Mouse (Mus musculus) stomach, embryonic 15.5 days (tissue): ENCODE measurements at regions not wholly inside any gene's neighbourhood (a gene's known extent, or its start where the extent isn't known, plus 50 kb on each side); places are given as distances from the start of the nearest gene placed in this dataset.

Source experiments
- ATAC-seq: fragments of 200-750 bp; cut with Nextera tagmentation; 2 replicates; pipeline ENCODE4 v1.8.0; 2017; ENCODE audit warnings: low read depth, moderate number of reproducible peaks, moderate TSS enrichment; ENCODE audit not compliant: insufficient read depth, low FRiP score
- H3K27ac ChIP-seq: fragments of 300-500 bp; sonication (generic); 2 replicates; pipeline ENCODE4 v1.5.1; 2015; ENCODE audit warnings: mild to moderate bottlenecking, inconsistent platforms
- H3K27me3 ChIP-seq: fragments of 300-500 bp; sonication (generic); replicated peaks from 2 replicates; pipeline ENCODE4 v1.6.1; 2015; ENCODE audit warnings: inconsistent platforms
- H3K36me3 ChIP-seq: fragments of 300-500 bp; sonication (generic); 2 replicates; pipeline ENCODE4 v1.6.1; 2015; ENCODE audit warnings: inconsistent platforms
- H3K4me1 ChIP-seq: fragments of 300-500 bp; sonication (generic); 2 replicates; pipeline ENCODE4 v1.6.1; 2015; ENCODE audit warnings: inconsistent platforms
- H3K4me2 ChIP-seq: fragments of 300-500 bp; sonication (generic); 2 replicates; pipeline ENCODE4 v1.6.1; 2015; ENCODE audit warnings: mild to moderate bottlenecking, inconsistent platforms
- H3K4me3 ChIP-seq: fragments of 300-500 bp; sonication (generic); replicated peaks from 2 replicates; pipeline ENCODE4 v1.5.1; 2015; ENCODE audit warnings: inconsistent platforms
- H3K9ac ChIP-seq: fragments of 300-500 bp; sonication (generic); 2 replicates; pipeline ENCODE4 v1.6.1; 2015; ENCODE audit warnings: inconsistent platforms
- H3K9me3 ChIP-seq: fragments of 300-500 bp; sonication (generic); 2 replicates; pipeline ENCODE4 v1.6.1; 2016; ENCODE audit warnings: inconsistent platforms
- whole genome bisulfite sequencing: fragments of 180-500 bp; shearing (Covaris S2); methylation state at CpG from one replicate; pipeline ENCODE4 v1.1.7; 2015; 5-methylcytosine and 5-hydroxymethylcytosine counted together

- H3K27me3 ChIP-seq = no peaks in the 10 kb centered on the region
- no peak overlapping the region for H3K9ac ChIP-seq
- H3K4me2 ChIP-seq = no peak overlapping the region
- H3K27ac ChIP-seq = no peak overlapping the region
- H3K36me3 ChIP-seq = no peaks in the 10 kb centered on the region
- no peaks in the 10 kb centered on the region for H3K4me1 ChIP-seq
- ATAC-seq = no peak
- H3K4me3 ChIP-seq = no peak overlapping the region
- no peaks in the 10 kb centered on the region for H3K9me3 ChIP-seq
- 34% methylated on average over 2 of the region's 2 CpGs for WGBS
Observed at GRCm38 (mm10) chr14:78420966-78421365, 113.1 kb upstream of the Tnfsf11 start.

- no peak for ATAC-seq
Observed at GRCm38 (mm10) chr14:78420176-78420575, 112.3 kb upstream of the Tnfsf11 start.

GRCm38 (mm10) chr14:78405568-78405967, 97.7 kb upstream of the Tnfsf11 start:
- no peak for ATAC-seq
- no peak overlapping the region for H3K4me2 ChIP-seq
- no peaks in the 10 kb centered on the region for H3K9me3 ChIP-seq
- no peak overlapping the region for H3K27ac ChIP-seq
- 71% methylated on average over 3 of the region's 3 CpGs for WGBS
- no peaks in the 10 kb centered on the region for H3K27me3 ChIP-seq
- no peaks in the 10 kb centered on the region for H3K4me1 ChIP-seq
- H3K9ac ChIP-seq = no peak overlapping the region
- H3K36me3 ChIP-seq = no peaks in the 10 kb centered on the region
- H3K4me3 ChIP-seq = no peak overlapping the region

More at GRCm38 (mm10) chr14:78420176-78420575, 112.3 kb upstream of the Tnfsf11 start:
- H3K4me3 ChIP-seq = no peak overlapping the region
- no peaks in the 10 kb centered on the region for H3K9me3 ChIP-seq
- H3K27ac ChIP-seq = no peak overlapping the region
- H3K9ac ChIP-seq = no peak overlapping the region
- WGBS = 76% methylated on average over 3 of the region's 3 CpGs
- H3K4me2 ChIP-seq = no peak overlapping the region
- no peaks in the 10 kb centered on the region for H3K4me1 ChIP-seq
- H3K27me3 ChIP-seq = no peaks in the 10 kb centered on the region
- H3K36me3 ChIP-seq = no peaks in the 10 kb centered on the region

GRCm38 (mm10) chr14:78397914-78398313, 90.1 kb upstream of the Tnfsf11 start:
- Histone ChIP-seq H3K4me3 (no peak overlapping the region), H3K27me3 (no peaks in the 10 kb centered on the region), H3K9ac (no peak overlapping the region), H3K4me2 (no peak overlapping the region), H3K36me3 (no peaks in the 10 kb centered on the region), H3K27ac (no peak overlapping the region), H3K9me3 (no peaks in the 10 kb centered on the region), H3K4me1 (no peaks in the 10 kb centered on the region)
- WGBS = 77% methylated on average over 2 of the region's 2 CpGs
- ATAC-seq = no peak

GRCm38 (mm10) chr14:78395631-78396030, 87.8 kb upstream of the Tnfsf11 start:
- H3K4me3 ChIP-seq = no peak overlapping the region
- WGBS = 90% methylated on average over 6 of the region's 6 CpGs
- no peaks in the 10 kb centered on the region for H3K4me1 ChIP-seq
- no peak overlapping the region for H3K4me2 ChIP-seq
- H3K9me3 ChIP-seq = no peaks in the 10 kb centered on the region
- no peaks in the 10 kb centered on the region for H3K27me3 ChIP-seq
- no peaks in the 10 kb centered on the region for H3K36me3 ChIP-seq
- ATAC-seq = no peak
- H3K9ac ChIP-seq = no peak overlapping the region
- no peak overlapping the region for H3K27ac ChIP-seq

- Histone ChIP-seq H3K4me1 (no peaks in the 10 kb centered on the region), H3K27ac (no peak overlapping the region), H3K4me3 (no peak overlapping the region), H3K9me3 (no peaks in the 10 kb centered on the region), H3K9ac (no peak overlapping the region), H3K36me3 (no peaks in the 10 kb centered on the region), H3K4me2 (no peak overlapping the region), H3K27me3 (no peaks in the 10 kb centered on the region)
- no peak for ATAC-seq
- WGBS = 50% methylated on average over 5 of the region's 5 CpGs
Observed at GRCm38 (mm10) chr14:78387011-78387410, 79.2 kb upstream of the Tnfsf11 start.

- no peak overlapping the region for H3K4me3 ChIP-seq
- ATAC-seq = no peak
- H3K27ac ChIP-seq = no peak overlapping the region
- no peaks in the 10 kb centered on the region for H3K36me3 ChIP-seq
- H3K4me2 ChIP-seq = no peak overlapping the region
- no peaks in the 10 kb centered on the region for H3K9me3 ChIP-seq
- no peak overlapping the region for H3K9ac ChIP-seq
- H3K27me3 ChIP-seq = no peaks in the 10 kb centered on the region
- no peaks in the 10 kb centered on the region for H3K4me1 ChIP-seq
- 92% methylated on average over 1 of the region's 1 CpGs for WGBS
Observed at GRCm38 (mm10) chr14:78384370-78384769, 76.5 kb upstream of the Tnfsf11 start.

- H3K9me3 ChIP-seq = no peaks in the 10 kb centered on the region
- no peak overlapping the region for H3K9ac ChIP-seq
- H3K4me2 ChIP-seq = no peak overlapping the region
- WGBS = 48% methylated on average over 8 of the region's 8 CpGs
- H3K27ac ChIP-seq = no peak overlapping the region
- ATAC-seq = 0 out of 2 replicates have a peak, but pooled peaks have one; percentile 43
- no peaks in the 10 kb centered on the region for H3K36me3 ChIP-seq
- H3K27me3 ChIP-seq = no peaks in the 10 kb centered on the region
- H3K4me3 ChIP-seq = no peak overlapping the region
- no peaks in the 10 kb centered on the region for H3K4me1 ChIP-seq
Observed at GRCm38 (mm10) chr14:78383256-78383709, 75.4 kb upstream of the Tnfsf11 start.

- H3K4me3 ChIP-seq = no peak overlapping the region
- H3K4me2 ChIP-seq = no peak overlapping the region
- H3K27ac ChIP-seq = no peak overlapping the region
- no peaks in the 10 kb centered on the region for H3K27me3 ChIP-seq
- no peak overlapping the region for H3K9ac ChIP-seq
- no peaks in the 10 kb centered on the region for H3K4me1 ChIP-seq
- H3K36me3 ChIP-seq = no peaks in the 10 kb centered on the region
- no peaks in the 10 kb centered on the region for H3K9me3 ChIP-seq
- ATAC-seq = no peak
- WGBS = 71% methylated on average over 4 of the region's 4 CpGs
Observed at GRCm38 (mm10) chr14:78380011-78380410, 72.2 kb upstream of the Tnfsf11 start.

GRCm38 (mm10) chr14:78376591-78376990, 68.7 kb upstream of the Tnfsf11 start:
- H3K9ac ChIP-seq = no peak overlapping the region
- no peaks in the 10 kb centered on the region for H3K36me3 ChIP-seq
- H3K4me2 ChIP-seq = no peak overlapping the region
- no peak overlapping the region for H3K27ac ChIP-seq
- no peak for ATAC-seq
- H3K27me3 ChIP-seq = no peaks in the 10 kb centered on the region
- H3K9me3 ChIP-seq = no peaks in the 10 kb centered on the region
- H3K4me1 ChIP-seq = no peaks in the 10 kb centered on the region
- WGBS = 71% methylated on average over 5 of the region's 5 CpGs
- no peak overlapping the region for H3K4me3 ChIP-seq

- WGBS = 80% methylated on average over 3 of the region's 3 CpGs
- ATAC-seq = no peak
- Histone ChIP-seq H3K4me1 (no peaks in the 10 kb centered on the region), H3K4me2 (no peak overlapping the region), H3K36me3 (no peaks in the 10 kb centered on the region), H3K9me3 (no peaks in the 10 kb centered on the region), H3K27ac (no peak overlapping the region), H3K4me3 (no peak overlapping the region), H3K9ac (no peak overlapping the region), H3K27me3 (no peaks in the 10 kb centered on the region)
Observed at GRCm38 (mm10) chr14:78375746-78376495, 68.1 kb upstream of the Tnfsf11 start.

- H3K9me3 ChIP-seq = no peaks in the 10 kb centered on the region
- H3K27ac ChIP-seq = no peak overlapping the region
- no peaks in the 10 kb centered on the region for H3K27me3 ChIP-seq
- no peak overlapping the region for H3K4me3 ChIP-seq
- H3K4me1 ChIP-seq = no peaks in the 10 kb centered on the region
- 75% methylated on average over 1 of the region's 1 CpGs for WGBS
- H3K36me3 ChIP-seq = no peaks in the 10 kb centered on the region
- no peak overlapping the region for H3K9ac ChIP-seq
- no peak overlapping the region for H3K4me2 ChIP-seq
- no peak for ATAC-seq
Observed at GRCm38 (mm10) chr14:78372102-78372501, 64.3 kb upstream of the Tnfsf11 start.

GRCm38 (mm10) chr14:78368881-78369280, 61.0 kb upstream of the Tnfsf11 start:
- no peak for ATAC-seq
- Histone ChIP-seq H3K4me2 (no peak overlapping the region), H3K36me3 (no peaks in the 10 kb centered on the region)

More at GRCm38 (mm10) chr14:78368881-78369280, 61.0 kb upstream of the Tnfsf11 start:
- Histone ChIP-seq H3K27ac (no peak overlapping the region), H3K4me1 (no peaks in the 10 kb centered on the region), H3K9me3 (no peaks in the 10 kb centered on the region), H3K9ac (no peak overlapping the region), H3K4me3 (no peak overlapping the region), H3K27me3 (no peaks in the 10 kb centered on the region)
- 90% methylated on average over 4 of the region's 4 CpGs for WGBS
